Mouse (Mus musculus): ENCODE measurements around the gene Mllt1. TPM values are rescaled to one million over a fixed set of nuclear protein-coding genes. Genes with fewer than 3 reads are reported as not detected.
"Not testable (repeated sequence)": the region's sequence is repeated elsewhere in the genome, so short reads cannot be mapped to it uniquely, and the experiment has no call there.

Gene Mllt1
- polyA plus RNA-seq, 2 experiments from 2014 or later: 4.5 to 7.0 TPM

- no peak for ATAC-seq
Measured at GRCm38 (mm10) chr17:56934545-56935330, 477 bp downstream of the Mllt1 start.

GRCm38 (mm10) chr17:56933395-56933794, 1.8 kb downstream of the Mllt1 start:
- ATAC-seq: no peak

- ATAC-seq: no peak
Measured at GRCm38 (mm10) chr17:56930026-56930425, 5.2 kb downstream of the Mllt1 start.

- ATAC-seq: no peak
Measured at GRCm38 (mm10) chr17:56929530-56929929, 5.7 kb downstream of the Mllt1 start.

- no peak for ATAC-seq
Measured at GRCm38 (mm10) chr17:56929101-56929500, 6.1 kb downstream of the Mllt1 start.

GRCm38 (mm10) chr17:56925998-56926397, 9.2 kb downstream of the Mllt1 start:
- peak; percentile 81 for ATAC-seq

GRCm38 (mm10) chr17:56919725-56920124, 15.5 kb downstream of the Mllt1 start:
- no peak for ATAC-seq

GRCm38 (mm10) chr17:56917166-56917565, 18.0 kb downstream of the Mllt1 start:
- ATAC-seq: no peak

- ATAC-seq: peak; percentile 69
Measured at GRCm38 (mm10) chr17:56913444-56913843, 21.8 kb downstream of the Mllt1 start.

GRCm38 (mm10) chr17:56913023-56913422, 22.2 kb downstream of the Mllt1 start:
- ATAC-seq: no peak

- not testable (repeated sequence) for ATAC-seq
Measured at GRCm38 (mm10) chr17:56909764-56910163, 25.5 kb downstream of the Mllt1 start.

GRCm38 (mm10) chr17:56907887-56908286, 27.3 kb downstream of the Mllt1 start:
- ATAC-seq: no peak

GRCm38 (mm10) chr17:56907096-56907495, 28.1 kb downstream of the Mllt1 start:
- no peak for ATAC-seq

- ATAC-seq: no peak
Measured at GRCm38 (mm10) chr17:56906166-56906565, 29.0 kb downstream of the Mllt1 start.

- no peak for ATAC-seq
Measured at GRCm38 (mm10) chr17:56902698-56903097, 32.5 kb downstream of the Mllt1 start.

- ATAC-seq: peak; percentile 91
Measured at GRCm38 (mm10) chr17:56897630-56898195, 37.5 kb downstream of the Mllt1 start.

GRCm38 (mm10) chr17:56896513-56897129, 38.6 kb downstream of the Mllt1 start:
- no peak for ATAC-seq

GRCm38 (mm10) chr17:56895368-56895918, 39.8 kb downstream of the Mllt1 start:
- ATAC-seq: no peak

GRCm38 (mm10) chr17:56890018-56890417, 45.2 kb downstream of the Mllt1 start:
- ATAC-seq: no peak

- no peak for ATAC-seq
Measured at GRCm38 (mm10) chr17:56888050-56888449, 47.2 kb downstream of the Mllt1 start.

GRCm38 (mm10) chr17:56884809-56885208, 50.4 kb downstream of the Mllt1 start:
- ATAC-seq: no peak

- ATAC-seq: no peak
Measured at GRCm38 (mm10) chr17:56884331-56884730, 50.9 kb downstream of the Mllt1 start.

- peak; percentile 45 for ATAC-seq
Measured at GRCm38 (mm10) chr17:56883612-56884011, 51.6 kb downstream of the Mllt1 start.

GRCm38 (mm10) chr17:56877426-56877825, 57.8 kb downstream of the Mllt1 start:
- no peak for ATAC-seq
